Mouse (Mus musculus) CH12.LX (cell line): Measurements from ENCODE around the gene Cacna1s.

Experiments
- CHD2 ChIP-seq: IDR thresholded peaks from 2 replicates; pipeline ENCODE4 v1.6.1; 2011; ENCODE audit warnings: low read length, improper control_type of control experiment
- CTCF ChIP-seq, 2 experiments: IDR thresholded peaks in 1 of 2; conservative IDR thresholded peaks in 1 of 2; 2 replicates each; pipeline ENCODE4 v1.5.1; 2011 to 2012; ENCODE audit warnings: low read depth in 2 of 2, low read length in 2 of 2, improper control_type of control experiment in 1 of 2, inconsistent platforms in 1 of 2, mild to moderate bottlenecking in 1 of 2, moderate library complexity in 1 of 2
- EP300 ChIP-seq: IDR thresholded peaks from 2 replicates; pipeline ENCODE4 v1.6.1; 2011; ENCODE audit warnings: low read length, improper control_type of control experiment
- KAT2A ChIP-seq: IDR thresholded peaks from 2 replicates; pipeline ENCODE4 v1.6.1; 2012; ENCODE audit warnings: low read length, improper control_type of control experiment, inconsistent platforms; ENCODE audit not compliant: insufficient replicate concordance
- NRF1 ChIP-seq: IDR thresholded peaks from 2 replicates; pipeline ENCODE4 v1.6.1; 2014; ENCODE audit warnings: low read depth, mild to moderate bottlenecking, inconsistent platforms, low read length, improper control_type of control experiment, moderate library complexity
- POLR2A ChIP-seq: IDR thresholded peaks from 2 replicates; pipeline ENCODE4 v1.6.1; 2011; ENCODE audit warnings: low read depth, mild to moderate bottlenecking, improper control_type of control experiment, low read length
- TCF12 ChIP-seq: IDR thresholded peaks from 2 replicates; pipeline ENCODE4 v1.6.1; 2014; ENCODE audit warnings: low read depth, mild to moderate bottlenecking, inconsistent platforms, low read length, improper control_type of control experiment

DNA sequence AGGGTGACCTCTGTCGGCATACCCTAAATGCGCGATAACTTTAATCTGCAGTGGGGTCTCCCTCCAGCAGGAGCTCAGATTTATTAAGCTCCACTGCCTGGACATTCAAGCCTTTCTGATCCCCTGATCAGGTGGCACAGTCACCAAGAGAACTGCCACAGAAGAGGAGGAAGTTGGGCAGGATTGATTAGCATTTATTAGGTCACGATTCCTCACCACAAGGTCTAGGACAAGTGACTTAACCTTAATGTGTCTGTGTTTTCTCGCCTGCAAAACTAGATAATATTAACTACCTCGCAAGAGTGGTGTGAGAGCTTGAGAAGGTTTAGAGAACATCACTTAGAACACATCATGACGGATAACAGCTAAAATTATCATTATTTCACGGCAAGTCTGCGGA is 4.7 kb upstream of the Cacna1s start:
- TF ChIP-seq POLR2A (no peak), KAT2A (no peak), EP300 (no peak), CTCF (conservative IDR thresholded peaks at IDR 0.05 in 1 of 2, IDR thresholded peaks at IDR 0.05 in 1 of 2; ENCODE audit: low read depth in 2 of 2, low read length in 2 of 2) (no peak), TCF12 (no peak), CHD2 (no peak), NRF1 (no peak)
